Comparison of ENCODE assay signal across 30 mouse cellular contexts in genomic region chr7:111068181-111068580, GRCm38 (mm10). TPM values are rescaled to one million over a fixed set of nuclear protein-coding genes. Genes with fewer than 3 reads are reported as not detected.
DNase-seq lines count a peak whose midpoint lies in the region; ATAC-seq and TF ChIP-seq lines count a peak whose summit lies in the region.
"Had no signal": no experiment of that assay in that cellular context is flagged by ENCODE, and none has a peak within 500 bp of the region (broad histone marks: within the 10 kb centered on the region; RNA-seq: fewer than 3 reads in every experiment).

No protein-coding gene starts in this region.

- H3K4me3 ChIP-seq in liver, embryonic 11.5 days (ENCODE audit: low read depth, low read length): no peak overlapping the region
- no peak overlapping the region for H3K4me3 ChIP-seq in myocyte
- H3K4me3 ChIP-seq: embryonic facial prominence, embryonic 15.5 days; forebrain, embryonic 15.5 days; gastrocnemius, adult 2 months; heart, embryonic 12.5 days; hindbrain, embryonic 10.5 days; hindbrain, embryonic 15.5 days; limb, embryonic 13.5 days; liver, embryonic 13.5 days; neural tube, embryonic 15.5 days had no signal

- intact Hi-C loops in heart, postnatal 36 days (cut with DNase I): no loop called here

- 93% methylated on average over 3 of the region's 3 CpGs for WGBS in liver, embryonic 11.5 days

- no peak overlapping the region for H3ac ChIP-seq in myocyte (ENCODE audit: control insufficient read depth, insufficient read length)

- peaks cover 4% of the 10 kb centered on the region for H3K79me2 ChIP-seq in myocyte (ENCODE audit: control insufficient read depth, insufficient read depth)

- no peak overlapping the region for H3K9ac ChIP-seq in liver, embryonic 11.5 days (ENCODE audit: low read depth, low read length)
- H3K9ac ChIP-seq: embryonic facial prominence, embryonic 15.5 days; forebrain, embryonic 15.5 days; heart, embryonic 12.5 days; hindbrain, embryonic 15.5 days; limb, embryonic 13.5 days; liver, embryonic 13.5 days; neural tube, embryonic 15.5 days had no signal

- H3K27me3 ChIP-seq in liver, embryonic 11.5 days (replicated peaks; ENCODE audit: control insufficient read depth, insufficient read depth, low read length): no peaks in the 10 kb centered on the region
- no peaks in the 10 kb centered on the region for H3K27me3 ChIP-seq in myocyte (ENCODE audit: control insufficient read depth, insufficient read depth, insufficient read length)
- H3K27me3 ChIP-seq: CH12.LX; embryonic facial prominence, embryonic 15.5 days; forebrain, embryonic 15.5 days; heart, embryonic 12.5 days; hindbrain, embryonic 15.5 days; limb, embryonic 13.5 days; liver, embryonic 13.5 days; neural tube, embryonic 15.5 days had no signal

- H3K4me1 ChIP-seq in liver, embryonic 11.5 days (replicated peaks; ENCODE audit: control insufficient read depth, insufficient read depth, low read length): no peaks in the 10 kb centered on the region
- H3K4me1 ChIP-seq: embryonic facial prominence, embryonic 15.5 days; forebrain, embryonic 15.5 days; heart, embryonic 12.5 days; hindbrain, embryonic 10.5 days; hindbrain, embryonic 15.5 days; limb, embryonic 13.5 days; liver, embryonic 13.5 days; neural tube, embryonic 15.5 days had no signal

- no peak overlapping the region for H3K4me2 ChIP-seq in liver, embryonic 11.5 days
- H3K4me2 ChIP-seq in myocyte (ENCODE audit: low read depth): no peak overlapping the region
- H3K4me2 ChIP-seq: embryonic facial prominence, embryonic 15.5 days; forebrain, embryonic 15.5 days; heart, embryonic 12.5 days; hindbrain, embryonic 15.5 days; limb, embryonic 13.5 days; liver, embryonic 13.5 days; neural tube, embryonic 15.5 days had no signal

- TF ChIP-seq POLR2A in myocyte (IDR thresholded peaks at IDR 0.05; ENCODE audit: insufficient read length, low read depth): no peak

- DNase-seq in heart, adult 8-10 months (ENCODE audit: low spot score): peak; percentile 40
- DNase-seq in heart, postnatal 36 days: no peak
- peak; percentile 28 for DNase-seq in liver, embryonic 11.5 days (ENCODE audit: low spot score)
- no peak for DNase-seq in liver
- DNase-seq: adrenal gland, adult 2 months; adrenal gland, postnatal 36 days; B cell, adult 2 months; cerebellum, adult 18-20 months; cerebellum, postnatal 10 days; gastrocnemius, adult 2 months; kidney, adult 18-20 months; kidney, postnatal 4 days; liver, embryonic 13.5 days; lung, adult 2 months; lung, postnatal 10 days; retina, postnatal 1 day; right cerebral cortex, postnatal 14 days had no signal

- H3K27ac ChIP-seq in liver, embryonic 11.5 days (ENCODE audit: low read depth, low read length): no peak overlapping the region
- H3K27ac ChIP-seq: embryonic facial prominence, embryonic 15.5 days; forebrain, embryonic 15.5 days; gastrocnemius, adult 2 months; hindbrain, embryonic 10.5 days; hindbrain, embryonic 15.5 days; kidney, postnatal 0 days; limb, embryonic 13.5 days; liver, embryonic 13.5 days; neural tube, embryonic 15.5 days had no signal

- peaks cover 9% of the 10 kb centered on the region for H3K9me3 ChIP-seq in liver, embryonic 11.5 days (ENCODE audit: control insufficient read depth, low read length)
- H3K9me3 ChIP-seq: hindbrain, embryonic 15.5 days had no signal

- ATAC-seq in liver, embryonic 11.5 days (replicated peaks; ENCODE audit: low FRiP score): no peak
- no peak for ATAC-seq in CD4-positive, CD25-positive, alpha-beta regulatory T cell, adult 4 months
- ATAC-seq: activated CD4-positive, CD25-positive, alpha-beta regulatory T cell, adult 4 months; midbrain, embryonic 16.5 days had no signal

- peaks cover 51% of the 10 kb centered on the region for H3K36me3 ChIP-seq in liver, embryonic 11.5 days (ENCODE audit: control insufficient read depth, insufficient read depth, low read length)
- peaks cover 57% of the 10 kb centered on the region for H3K36me3 ChIP-seq in myocyte (ENCODE audit: control insufficient read depth, insufficient read depth)

TF ChIP-seq in myocyte, 11 proteins besides CTCF, POLR2A, EP300 and RAD21:
- TF ChIP-seq MAX (IDR thresholded peaks at IDR 0.05; ENCODE audit: low read depth) (no peak), REST (IDR thresholded peaks at IDR 0.05; ENCODE audit: insufficient read depth, insufficient read length) (no peak), TCF12 (IDR thresholded peaks at IDR 0.05; ENCODE audit: insufficient read depth, poor library complexity, severe bottlenecking) (no peak), USF1 (IDR thresholded peaks at IDR 0.05; ENCODE audit: low read depth) (no peak), MYOD1 (IDR thresholded peaks at IDR 0.05; ENCODE audit: control insufficient read depth in 1 of 3, insufficient read length in 2 of 3, low read depth in 2 of 3) (no peak), POLR2AphosphoS2 (IDR thresholded peaks at IDR 0.05; ENCODE audit: insufficient read length, low read depth) (peak; percentile 20), TCF3 (IDR thresholded peaks at IDR 0.05; ENCODE audit: insufficient read length, low read depth) (no peak), CEBPB (IDR thresholded peaks at IDR 0.05; ENCODE audit: insufficient read depth, poor library complexity, severe bottlenecking) (no peak)

RNA-seq across cellular contexts. Expression of gene Eif4g2, which starts 14.6 kb away (rescaled TPM):
- 1,000 to 10,000 TPM in 3 of 4 experiments, 100 to 1,000 TPM in 1; 989 to 1,111 (median 1,090) TPM for total RNA-seq in heart, adult 8-10 months (2022)
- total RNA-seq in heart, postnatal 36 days (2021): 1,000 to 10,000 TPM; 1,008 to 1,028 TPM
- polyA plus RNA-seq in liver, embryonic 11.5 days (2014; fragmentation: Nextera tagmentation; extraction: Ambion mirVana): 1,063 and 1,240 TPM in 2 replicates
- 408 TPM for polyA plus RNA-seq in myocyte (2012; fragmentation: generic; extraction: Trizol)
- polyA plus RNA-seq in CD4-positive, CD25-positive, alpha-beta regulatory T cell, adult 4 months (2017; shearing (Covaris generic)): 100 to 1,000 TPM; 830 to 908 TPM

RNA-seq across cellular contexts. Expression of gene Ctr9, which starts 39.4 kb away (rescaled TPM):
- total RNA-seq in heart, adult 8-10 months (2022): 10 to 100 TPM; 11.3 to 18.2 (median 12.9) TPM
- total RNA-seq in heart, postnatal 36 days (2021): 10 to 100 TPM; 17.1 to 18.9 TPM
- 53.6 and 58.3 TPM in 2 replicates for polyA plus RNA-seq in liver, embryonic 11.5 days (2014; fragmentation: Nextera tagmentation; extraction: Ambion mirVana)
- polyA plus RNA-seq in myocyte (2012; fragmentation: generic; extraction: Trizol): 16.5 TPM
- polyA plus RNA-seq in CD4-positive, CD25-positive, alpha-beta regulatory T cell, adult 4 months (2017; shearing (Covaris generic)): 10 to 100 TPM; 39.0 to 49.5 TPM

Comparison
In these comparisons a context has a peak if more than half of its experiments do, and no peak if none do; other contexts are left out.
1. DNase-seq: peak in heart, adult 8-10 months (single experiment) and liver, embryonic 11.5 days (single experiment); none in heart, postnatal 36 days (0 of 2) and liver (single experiment).